Mouse (Mus musculus) thymus, adult 18-20 months (tissue): ENCODE measurements around the gene Rnf208.

ENCODE experiments used
- DNase-seq, 2 experiments: peaks; one replicate each; pipeline ENCODE4 v3.0.0; 2022; ENCODE audit warnings: mixed read lengths in 2 of 2

The Rnf208 gene

DNA sequence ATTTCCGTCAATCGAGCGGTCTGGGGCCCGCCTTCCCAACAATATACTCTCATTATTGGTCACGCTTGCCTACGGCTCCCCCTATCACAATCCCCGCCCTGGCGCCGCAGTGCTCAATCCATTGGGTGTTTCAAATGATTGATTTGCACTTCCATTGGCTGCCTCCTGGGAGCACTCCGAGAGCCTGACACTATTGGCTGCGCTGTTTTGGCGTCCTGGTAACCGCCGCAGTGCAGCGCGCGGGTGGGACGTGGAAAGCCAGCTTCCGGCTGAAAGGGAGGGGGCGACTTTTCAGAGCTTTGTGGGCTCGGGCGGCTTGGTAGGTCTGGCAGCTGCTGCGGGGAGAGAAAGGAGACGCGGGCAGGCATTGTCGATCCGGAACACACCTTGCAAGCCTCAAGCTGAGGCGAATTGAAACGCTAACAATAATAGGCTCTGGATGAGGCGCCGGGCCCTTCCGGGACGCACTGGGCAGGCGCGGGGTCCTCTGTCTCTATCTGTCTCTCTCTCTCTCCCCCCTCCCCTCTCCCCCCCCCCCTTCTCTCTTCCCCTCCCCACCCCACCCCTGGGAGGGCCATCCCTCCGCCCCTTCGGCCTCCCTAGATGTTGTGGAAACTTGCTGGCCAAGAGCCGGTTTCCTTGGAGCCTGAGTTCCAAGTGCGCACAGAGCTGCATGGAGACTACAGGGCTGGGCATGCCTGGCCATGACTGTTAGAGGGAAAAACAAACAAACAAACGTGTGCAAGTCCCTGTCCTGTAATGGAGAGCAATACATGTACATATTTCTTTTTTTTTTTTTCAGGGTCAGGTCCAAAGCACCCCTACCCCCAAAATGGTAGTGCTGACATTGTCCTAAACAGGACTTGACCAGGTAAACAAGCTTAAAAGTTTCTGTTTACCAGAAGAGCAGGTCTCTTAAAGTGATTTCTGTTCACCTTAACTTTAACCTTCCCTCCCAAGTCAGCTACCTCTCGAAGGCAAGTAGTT lies 17.0 kb upstream of the Rnf208 start:
- DNase-seq: peak; percentile 99 to 100

DNA sequence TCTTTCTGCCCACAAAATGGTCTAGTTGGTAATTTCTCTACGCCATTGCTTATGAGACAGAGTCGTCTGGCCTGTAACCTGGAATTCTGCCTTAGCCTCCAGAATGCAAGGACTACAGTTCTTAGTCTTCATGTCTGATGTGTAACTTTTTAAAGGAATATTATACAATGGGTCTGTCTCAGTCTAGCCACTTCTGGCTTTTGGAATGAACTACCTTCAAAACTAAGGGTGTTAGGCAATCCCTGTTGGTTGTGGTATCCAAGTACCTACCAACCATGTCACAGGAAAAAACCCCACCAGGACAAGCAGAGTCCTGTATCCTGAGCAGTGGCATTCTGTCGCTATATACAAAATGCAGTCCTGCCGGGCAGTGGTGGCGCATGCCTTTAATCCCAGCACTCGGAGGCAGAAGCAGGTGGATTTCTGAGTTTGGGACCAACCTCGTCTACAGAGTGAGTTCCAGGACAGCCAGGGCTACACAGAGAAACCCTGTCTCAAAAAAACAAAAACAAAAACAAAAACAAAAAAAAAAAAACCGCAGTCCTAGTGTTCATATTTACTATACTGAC lies 16.2 kb upstream of the Rnf208 start:
- no peak for DNase-seq

DNA sequence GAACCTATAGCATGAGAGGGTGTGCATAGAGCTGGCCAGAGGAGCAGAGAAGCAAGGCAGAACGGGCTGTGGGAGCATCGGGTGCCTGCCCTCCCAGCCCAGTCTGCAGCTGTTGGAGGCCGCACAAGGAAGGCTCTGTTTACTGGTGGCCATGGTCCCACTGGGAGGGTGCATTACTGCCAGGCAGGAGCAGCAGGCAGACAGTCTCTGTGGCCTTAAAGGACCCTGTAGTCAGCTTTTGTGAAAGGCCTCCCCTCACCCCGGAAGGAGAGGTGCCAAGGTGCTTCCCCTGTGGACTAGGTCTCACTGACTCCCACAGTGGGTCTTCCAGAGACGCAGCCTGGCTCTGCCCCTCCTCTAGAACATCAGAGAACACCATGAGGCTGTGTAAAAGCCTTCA lies 15.2 kb upstream of the Rnf208 start:
- DNase-seq: no peak

DNA sequence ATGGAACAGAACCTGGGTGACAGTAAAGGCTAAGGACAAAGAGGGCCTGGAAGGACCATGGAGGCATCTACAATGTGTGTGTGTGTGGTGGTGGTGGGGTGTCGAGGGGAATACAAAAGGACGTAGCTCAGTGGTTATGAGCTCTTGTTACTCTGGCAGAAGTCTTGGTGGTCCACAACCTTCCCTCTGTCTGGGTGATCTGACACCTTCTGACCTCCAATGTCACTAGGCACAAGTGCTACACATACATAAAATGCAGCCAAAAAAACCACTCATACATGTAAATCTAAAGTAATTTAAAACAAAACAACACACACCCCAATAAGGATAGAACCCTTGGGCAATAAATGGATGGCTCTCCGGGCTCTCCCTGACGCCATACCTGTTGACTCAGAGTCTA lies 14.6 kb upstream of the Rnf208 start:
- DNase-seq: no peak

DNA sequence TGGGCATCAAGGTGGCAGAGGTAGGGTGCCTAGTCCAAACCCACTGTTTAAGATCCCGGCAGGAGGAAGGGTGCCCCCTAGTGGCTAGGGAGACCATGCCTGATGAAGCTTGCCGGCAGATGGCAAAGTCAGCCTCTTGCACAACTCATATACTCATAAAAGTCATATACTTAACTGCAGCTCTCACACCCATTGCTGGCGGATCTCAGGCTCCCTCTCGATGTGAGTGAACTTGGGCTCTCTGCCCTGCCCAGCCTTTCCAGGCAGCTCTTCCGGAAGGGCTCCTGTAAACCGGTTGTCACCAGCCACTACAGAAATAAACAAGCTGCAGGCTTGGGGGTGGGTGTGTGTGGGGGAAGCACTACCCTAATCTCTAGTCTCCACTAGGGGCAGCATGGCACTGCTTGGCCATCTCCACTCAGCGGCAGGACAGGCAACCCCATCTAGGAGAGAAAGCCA lies 13.6 kb upstream of the Rnf208 start:
- DNase-seq: peak; percentile 70 to 76

DNA sequence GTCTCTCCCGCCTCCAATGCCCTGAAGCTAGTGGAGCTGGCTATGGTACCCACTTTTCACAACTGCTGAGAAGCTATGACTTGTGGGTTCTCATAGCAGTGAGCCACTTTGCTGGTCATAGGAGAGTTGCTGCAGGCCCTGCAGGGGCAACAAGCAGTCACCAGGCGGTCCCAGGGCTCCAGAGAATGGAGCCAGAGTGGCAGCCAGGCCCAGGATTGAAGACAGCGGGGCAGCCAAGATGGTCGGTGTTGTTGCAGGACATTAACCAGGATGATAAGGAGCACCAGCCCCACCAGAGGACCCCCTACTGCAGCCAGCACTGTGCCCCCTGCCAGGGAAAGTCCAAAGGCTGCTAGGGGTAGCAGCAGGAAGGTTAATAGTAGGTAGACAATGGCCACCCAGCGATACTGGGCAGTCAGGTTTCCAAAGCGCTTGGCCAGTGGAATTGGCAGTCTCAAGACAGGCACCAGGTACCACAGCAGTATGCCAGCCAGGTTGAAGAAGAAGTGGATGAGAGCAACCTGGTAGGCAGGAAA lies 13.0 kb upstream of the Rnf208 start:
- DNase-seq: no peak

DNA sequence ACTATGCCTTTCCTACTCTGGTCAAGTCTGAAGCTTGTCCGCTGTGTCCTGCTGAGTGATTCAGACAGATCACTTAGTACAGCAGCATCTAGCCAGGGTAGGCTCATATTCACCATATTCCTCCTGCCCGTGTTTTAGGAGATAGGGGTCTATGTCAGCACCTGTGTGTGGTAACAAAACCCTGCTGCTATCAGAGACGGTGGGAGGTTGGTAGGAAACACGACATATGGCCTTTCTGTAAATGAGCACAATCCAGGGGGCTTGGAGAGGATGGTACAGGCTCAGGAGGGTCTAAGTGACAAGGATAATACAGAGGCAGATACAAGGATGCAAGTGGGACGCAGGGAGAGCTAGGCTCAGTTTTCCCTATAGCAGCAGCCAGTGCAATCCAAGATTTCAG lies 12.5 kb upstream of the Rnf208 start:
- no peak for DNase-seq

DNA sequence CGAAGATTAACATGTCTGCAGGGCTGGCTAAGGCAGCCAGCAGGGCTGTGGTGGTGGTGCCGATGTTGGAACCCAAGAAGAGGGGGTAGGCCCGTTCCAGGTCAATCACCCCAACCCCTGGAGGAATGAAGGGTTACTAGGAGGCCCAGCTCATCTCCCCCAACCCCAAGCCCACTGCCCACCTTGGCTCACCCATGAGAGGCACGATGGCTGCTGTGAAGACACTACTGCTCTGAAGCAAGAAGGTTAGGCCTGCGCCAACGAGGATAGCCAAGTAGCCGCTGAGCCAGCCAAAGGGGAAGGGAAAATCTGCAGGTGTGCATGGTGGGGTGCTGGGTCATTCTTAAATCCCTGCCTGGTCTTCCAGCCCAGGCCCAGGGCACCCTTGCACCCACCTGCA lies 11.5 kb upstream of the Rnf208 start:
- DNase-seq: no peak

DNA sequence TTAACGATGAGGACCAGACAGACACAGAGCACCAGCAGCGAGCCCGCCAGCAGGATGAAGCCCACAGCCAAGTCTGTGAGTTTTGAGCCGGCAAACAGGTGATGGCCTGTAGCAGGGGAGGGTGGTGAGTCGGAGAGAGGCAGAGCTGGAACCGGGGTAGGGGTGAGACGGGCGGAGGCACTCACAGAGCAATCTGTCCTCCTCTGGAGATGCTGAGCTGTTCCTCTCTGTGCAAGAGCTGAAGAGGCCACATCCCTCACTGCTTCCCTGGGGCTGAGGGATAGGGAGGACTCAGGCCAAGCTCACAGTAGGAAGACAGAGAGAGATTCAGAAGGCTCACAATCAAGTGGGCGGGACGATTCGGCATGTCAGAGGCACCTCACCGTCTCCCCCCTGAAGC lies 11.0 kb upstream of the Rnf208 start:
- DNase-seq: no peak

DNA sequence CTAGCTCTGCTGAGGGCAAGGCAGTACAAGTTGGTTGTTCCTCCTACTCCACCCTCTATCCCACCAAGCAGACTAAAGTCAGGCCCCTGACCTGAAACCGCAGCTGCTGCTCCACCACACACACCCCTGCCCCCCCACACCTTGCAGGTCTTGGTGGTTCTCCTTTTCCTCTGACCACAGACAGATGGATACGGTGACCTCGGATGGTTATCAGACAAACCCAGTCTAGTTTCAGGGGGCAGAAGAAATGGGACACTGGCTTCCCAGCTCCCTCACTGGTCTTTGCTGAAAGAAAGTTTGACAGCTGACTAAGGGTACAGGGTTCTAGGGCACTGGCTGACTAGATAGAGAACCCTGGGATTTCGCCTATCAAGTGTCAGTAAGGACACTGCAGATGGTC lies 8.6 kb upstream of the Rnf208 start:
- DNase-seq: no peak

DNA sequence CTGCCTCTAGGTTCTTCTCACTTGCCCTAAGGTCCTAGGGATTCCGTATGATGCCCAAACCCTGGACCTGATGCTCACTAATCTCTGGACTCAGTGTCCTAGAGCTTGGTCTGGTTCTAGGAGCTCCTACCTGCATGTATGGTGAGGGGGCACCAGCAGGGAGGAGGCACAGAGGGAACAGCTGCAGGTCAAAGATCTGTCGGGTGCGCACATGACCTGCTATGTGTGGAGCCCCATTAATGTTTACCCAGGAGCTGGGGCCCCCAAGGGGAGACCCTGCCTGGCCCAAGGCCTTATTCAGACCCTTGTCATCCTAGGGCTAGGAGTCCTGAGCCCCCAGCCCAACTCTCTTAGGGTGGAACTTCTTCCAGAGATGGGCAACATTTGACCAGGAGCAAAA lies 8.0 kb upstream of the Rnf208 start, which contains the start of gene Slc34a3:
Slc34a3 (minus strand) TSS at position 315 of the 400 bp plus-strand sequence.
- DNase-seq: no peak

DNA sequence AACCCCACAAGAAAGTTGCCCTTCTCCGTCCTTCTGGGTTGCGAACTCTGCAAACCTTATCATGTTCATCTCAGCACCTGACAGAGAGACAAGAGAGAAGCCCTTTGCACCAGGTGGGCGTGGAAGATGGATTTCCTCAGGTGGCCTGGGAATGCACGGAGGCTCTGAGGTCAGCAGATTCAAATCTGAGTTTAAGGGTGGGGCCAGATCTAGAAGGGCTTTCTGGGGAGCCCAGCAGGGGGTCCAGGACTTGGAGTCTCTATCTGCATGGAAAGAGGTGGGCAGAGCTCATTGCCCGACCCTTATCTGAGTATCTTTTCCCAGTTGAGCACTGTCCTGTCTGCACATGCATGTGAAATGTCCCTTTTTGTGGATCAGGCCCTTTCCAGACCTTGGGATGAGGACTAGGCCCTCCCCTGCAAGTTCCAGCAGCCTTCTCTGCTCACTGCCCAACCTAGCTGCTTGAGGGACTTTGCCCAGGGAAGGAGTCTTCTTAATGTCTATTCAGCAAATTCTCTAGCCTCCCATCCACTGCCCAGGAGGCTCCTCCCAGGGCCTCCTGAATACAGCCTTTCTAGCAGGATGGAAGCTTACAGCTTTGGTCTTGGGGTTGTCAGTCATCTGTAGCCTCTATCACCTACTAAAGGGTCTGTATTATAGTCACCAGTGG lies 7.4 kb upstream of the Rnf208 start:
- no peak for DNase-seq

DNA sequence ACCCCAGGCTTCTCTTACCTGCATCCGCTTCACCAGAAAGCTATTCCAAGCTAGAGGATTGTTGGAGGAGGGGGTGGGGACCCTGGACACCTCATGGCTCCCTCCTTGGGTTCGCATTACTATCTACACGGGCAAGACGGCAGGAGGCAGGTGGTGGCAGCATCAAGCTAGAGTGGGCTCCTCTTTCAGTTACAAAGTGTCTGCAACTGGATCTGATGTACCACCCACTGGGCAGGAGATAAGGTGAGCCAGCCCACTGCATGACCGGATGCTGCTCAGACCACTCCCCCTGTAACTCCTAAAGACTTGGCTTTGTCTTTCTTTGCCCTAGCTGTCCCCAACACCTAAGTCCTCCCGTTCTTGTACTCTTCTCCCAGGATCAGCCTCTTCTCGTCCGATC lies 5.4 kb upstream of the Rnf208 start, which contains the start of gene Rnf224:
Rnf224 (minus strand) TSS at position 174 of the 400 bp plus-strand sequence.
- DNase-seq: no peak

DNA sequence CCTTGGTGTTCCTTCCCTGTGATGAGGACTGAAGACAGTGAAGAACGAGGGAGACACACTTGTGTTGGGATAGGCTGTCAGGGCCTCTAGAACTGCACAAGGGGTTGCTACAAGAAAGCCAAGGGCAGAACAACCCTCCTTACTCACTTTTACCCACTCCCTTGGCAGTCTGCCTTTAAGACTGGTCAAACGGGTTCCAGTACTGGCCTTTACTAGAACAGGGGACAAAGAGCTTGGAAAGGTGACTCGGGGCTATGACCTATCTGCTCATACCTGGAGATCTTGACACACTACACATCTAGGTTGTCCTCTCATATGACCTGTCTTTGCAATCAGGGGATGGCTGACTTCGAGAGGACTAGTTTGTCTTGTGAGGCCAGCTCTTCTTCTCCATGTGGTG lies 4.5 kb upstream of the Rnf208 start:
- no peak for DNase-seq

DNA sequence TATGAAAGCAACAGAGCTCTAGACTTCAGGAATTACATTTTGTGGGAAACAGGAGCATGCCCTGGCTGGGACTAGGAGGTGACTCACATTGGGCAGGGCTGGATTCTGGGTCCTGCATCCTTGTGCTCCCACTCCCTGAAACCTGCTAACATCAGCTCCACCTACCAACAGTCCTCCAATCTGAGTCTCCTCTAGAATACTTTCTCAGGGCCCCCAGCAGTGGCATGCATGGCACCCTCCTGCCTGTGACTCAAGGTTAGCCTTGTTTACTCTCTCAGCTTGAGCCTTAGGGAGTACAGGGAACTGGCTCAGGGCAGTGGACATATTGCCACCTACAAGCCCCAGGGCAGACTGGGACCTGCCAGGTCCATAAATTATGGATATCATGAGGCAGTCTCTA lies 3.9 kb upstream of the Rnf208 start:
- DNase-seq: no peak

DNA sequence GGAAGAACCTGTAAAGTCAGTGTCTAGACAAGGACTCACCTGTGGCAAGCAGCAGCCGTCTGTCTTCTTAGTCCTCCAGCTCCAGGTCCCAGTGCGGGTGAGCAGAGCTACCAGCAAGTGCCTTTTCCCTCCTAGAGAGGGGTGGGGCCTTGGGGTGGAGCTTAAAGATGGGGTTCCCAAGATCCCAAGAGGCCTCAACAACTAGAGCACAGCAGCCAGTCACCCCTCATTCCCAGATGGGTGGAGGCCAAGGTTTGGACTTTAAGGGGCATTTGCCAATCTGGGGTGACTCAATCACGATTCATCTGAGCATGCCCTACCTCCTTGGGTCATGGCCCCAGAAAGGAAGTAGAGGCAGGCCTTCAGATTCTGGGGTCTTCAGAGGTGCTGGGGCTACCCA lies 2.3 kb upstream of the Rnf208 start:
- DNase-seq: no peak

DNA sequence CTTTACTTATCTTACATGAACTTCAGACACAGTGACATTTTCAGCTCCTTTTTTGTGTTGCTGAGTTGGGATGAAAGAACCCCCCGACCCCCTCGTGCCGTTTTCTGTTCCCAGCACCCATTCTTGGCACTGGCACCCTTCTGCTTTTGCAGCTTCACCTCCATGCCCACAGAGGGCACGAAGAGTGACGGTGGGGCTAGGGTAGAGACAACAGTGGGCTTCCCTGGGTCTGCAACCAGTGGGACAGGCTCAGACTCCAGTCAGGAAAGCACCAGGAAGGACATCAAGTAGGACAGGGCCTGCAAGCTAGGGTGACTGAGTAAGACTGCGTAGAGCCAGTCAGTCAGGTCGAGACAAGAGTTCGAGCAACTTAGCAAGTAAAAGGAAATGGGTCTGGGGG lies 1.7 kb upstream of the Rnf208 start:
- no peak for DNase-seq

DNA sequence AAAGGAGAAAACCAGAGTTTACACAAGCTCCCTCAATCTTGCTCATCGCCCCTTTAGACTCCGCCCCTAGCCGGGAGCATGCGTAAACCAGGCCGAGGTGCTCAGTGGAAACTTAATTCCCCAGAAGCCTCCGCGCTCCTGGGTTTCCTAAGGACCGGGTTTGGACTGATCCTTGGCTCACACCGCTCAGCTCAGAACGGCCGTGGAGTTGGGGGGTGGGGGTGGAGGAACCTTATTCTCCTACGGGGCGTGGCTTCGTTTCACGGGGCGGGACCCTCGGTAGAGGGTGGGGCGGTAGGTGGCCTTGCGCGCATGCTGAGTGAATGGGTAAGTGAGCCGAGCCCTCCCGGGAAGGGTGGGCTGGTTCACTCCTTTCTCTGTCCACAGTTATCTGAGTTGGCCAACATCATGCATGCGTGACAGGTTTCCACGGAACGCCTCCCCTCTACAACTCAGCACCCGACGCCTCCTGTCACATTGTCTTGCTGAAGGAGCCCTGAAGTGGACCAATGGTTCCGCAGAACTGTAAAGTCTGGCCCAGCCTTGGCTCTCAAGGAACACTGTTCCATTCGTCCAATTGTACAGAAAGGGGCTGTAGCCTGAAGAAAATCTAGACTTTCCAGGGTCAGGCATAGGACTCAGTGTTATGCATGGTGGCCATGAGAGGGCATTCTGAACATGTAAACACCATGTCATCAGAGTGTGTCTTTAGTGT lies 1.2 kb upstream of the Rnf208 start:
- peak in 1 of 2 experiments; percentile 27 for DNase-seq

DNA sequence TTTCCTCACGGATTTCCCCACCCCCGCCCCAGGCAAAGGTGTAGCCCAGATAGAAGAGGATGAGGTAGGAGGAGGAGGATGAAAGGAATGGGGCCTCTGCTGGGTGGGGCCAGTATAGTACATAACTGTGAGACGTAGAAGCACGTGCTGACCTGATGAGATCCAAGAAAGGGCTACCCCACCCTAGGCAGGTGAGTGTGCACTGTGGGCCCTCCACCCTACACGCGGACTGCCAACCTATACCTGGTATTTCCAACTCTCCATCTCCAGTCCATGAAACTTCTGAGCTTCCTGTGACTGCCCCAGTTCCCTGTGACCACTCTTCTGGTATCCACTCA lies 648 bp upstream of the Rnf208 start:
- no peak for DNase-seq

DNA sequence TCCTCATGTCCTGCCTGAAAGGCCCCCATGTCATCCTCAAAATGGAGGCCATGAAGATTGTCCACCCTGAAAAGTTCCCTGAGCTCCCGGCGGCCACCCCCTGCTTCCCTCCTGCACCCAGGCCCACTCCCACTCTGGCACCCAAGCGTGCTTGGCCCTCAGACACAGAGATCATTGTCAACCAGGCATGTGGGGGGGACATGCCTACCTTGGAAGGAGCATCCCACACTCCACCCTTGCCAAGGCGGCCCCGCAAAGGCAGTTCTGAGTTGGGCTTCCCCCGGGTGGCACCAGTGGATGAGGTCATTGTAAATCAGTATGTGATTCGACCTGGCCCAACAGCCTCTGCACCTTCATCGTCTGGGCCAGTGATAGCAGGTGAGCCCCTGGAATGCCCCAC lies 1.3 kb downstream of the Rnf208 start:
- no peak for DNase-seq

DNA sequence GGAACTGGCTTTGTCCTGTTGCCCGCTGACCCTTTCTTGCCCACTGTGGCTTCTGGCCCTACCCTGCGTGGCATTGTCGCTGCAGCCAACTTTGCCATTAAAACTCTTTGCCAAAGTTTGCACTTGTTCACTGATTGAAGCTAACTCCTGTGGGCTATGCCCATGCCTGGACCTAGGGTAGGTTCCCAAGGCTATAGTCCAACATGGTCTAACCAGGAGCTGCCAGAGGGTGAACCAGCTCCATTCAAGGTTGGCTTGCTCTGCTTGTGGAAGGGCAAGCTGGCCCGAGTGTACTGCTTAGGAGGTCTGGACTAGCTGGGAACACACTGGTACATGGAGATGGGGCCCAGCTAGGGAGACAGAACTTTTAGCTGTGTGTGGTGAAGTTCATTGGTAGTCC lies 2.1 kb downstream of the Rnf208 start:
- DNase-seq: no peak

DNA sequence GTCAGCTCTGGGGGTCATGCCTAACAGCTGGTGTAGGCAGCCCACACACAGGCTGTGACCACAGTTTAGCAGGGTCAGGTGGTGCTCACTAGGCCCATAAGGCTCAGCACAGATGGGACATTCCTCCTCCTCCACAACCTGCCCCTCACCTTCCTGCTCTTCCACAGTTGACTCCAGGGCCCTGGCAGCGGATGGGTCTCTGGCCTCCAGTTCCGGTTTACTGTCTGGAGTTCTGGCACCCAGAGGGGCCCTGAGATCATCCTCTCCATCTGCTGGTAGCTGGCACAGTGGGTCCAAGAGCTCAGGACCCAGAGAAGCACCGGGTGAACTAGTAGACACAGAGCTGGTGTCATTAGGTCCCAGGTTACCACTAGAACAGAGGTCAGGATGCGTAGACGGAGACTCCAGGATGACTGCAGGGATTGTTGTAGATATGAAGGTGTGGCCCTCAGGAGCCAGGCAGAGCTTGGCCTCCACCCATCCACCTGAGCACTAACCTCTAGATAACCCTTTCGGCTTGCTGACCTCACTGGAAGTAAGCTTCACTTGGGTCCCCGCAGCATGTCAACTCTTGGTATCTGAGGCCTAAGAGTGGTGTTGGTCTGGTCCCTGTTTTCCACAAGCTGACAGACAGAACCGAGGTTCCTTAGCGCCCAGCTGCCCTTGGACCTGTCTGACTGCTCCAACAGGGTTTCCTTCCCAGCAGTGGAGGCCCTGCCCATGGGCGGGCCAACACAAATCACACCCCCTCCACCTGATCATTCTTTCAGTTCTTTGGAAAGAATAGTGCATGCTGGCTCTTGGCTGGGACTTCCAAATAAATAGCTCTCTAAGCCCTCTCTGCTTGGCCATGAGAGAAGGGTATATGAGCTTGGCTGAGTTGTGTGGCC lies 4.4 kb downstream of the Rnf208 start, which contains the start of gene AL732309.1:
AL732309.1 (minus strand) TSS at position 681 of the 890 bp plus-strand sequence.
- DNase-seq: no peak
